Mouse (Mus musculus): ENCODE measurements around the gene Olfr744. TPM values are rescaled to one million over a fixed set of nuclear protein-coding genes. Genes with fewer than 3 reads are reported as not detected.
"Not testable (repeated sequence)": the region's sequence is repeated elsewhere in the genome, so short reads cannot be mapped to it uniquely, and the experiment has no call there.

Gene Olfr744
- polyA plus RNA-seq (2015; fragmentation: Nextera tagmentation; extraction: Ambion mirVana), result not detected in 2 replicates

DNA sequence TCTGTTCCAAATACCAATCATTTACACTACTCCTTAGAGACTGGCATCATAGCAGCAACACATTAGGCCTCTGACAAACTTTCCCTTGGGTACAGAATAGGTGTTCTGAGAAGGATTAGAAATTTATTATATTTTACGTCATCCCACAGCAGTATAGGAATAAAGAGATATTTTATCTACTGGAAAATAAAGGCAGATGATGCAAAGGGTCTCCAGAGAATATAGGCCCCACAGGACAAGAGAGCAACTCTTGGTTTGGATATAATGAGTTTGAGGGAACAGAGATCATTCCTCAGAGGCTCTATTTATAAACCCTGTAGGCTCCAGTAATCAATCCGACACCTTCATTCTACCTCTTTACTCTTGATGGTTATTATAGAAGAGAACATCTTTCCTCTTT, at the start of gene Olfr744:
Gene Olfr744 (plus strand): TSS at position 301 of the 400 bp plus-strand sequence.
- H3K9ac ChIP-seq, result no peak within 1 kb of the TSS
- no peak within 1 kb of the TSS for H3K27ac ChIP-seq
- no peaks in the 10 kb centered on the region for H3K27me3 ChIP-seq
- no peak within 1 kb of the TSS for H3K4me3 ChIP-seq
- WGBS, result 88% methylated on average over 2 of the region's 2 CpGs
- no peaks in the 10 kb centered on the region for H3K4me1 ChIP-seq
- H3K9me3 ChIP-seq (replicated peaks), result no peaks in the 10 kb centered on the region
- ATAC-seq, result no peak
- no peaks in the 10 kb centered on the region for H3K36me3 ChIP-seq (ENCODE audit: poor library complexity, severe bottlenecking)
- no peak within 1 kb of the TSS for H3K4me2 ChIP-seq

DNA sequence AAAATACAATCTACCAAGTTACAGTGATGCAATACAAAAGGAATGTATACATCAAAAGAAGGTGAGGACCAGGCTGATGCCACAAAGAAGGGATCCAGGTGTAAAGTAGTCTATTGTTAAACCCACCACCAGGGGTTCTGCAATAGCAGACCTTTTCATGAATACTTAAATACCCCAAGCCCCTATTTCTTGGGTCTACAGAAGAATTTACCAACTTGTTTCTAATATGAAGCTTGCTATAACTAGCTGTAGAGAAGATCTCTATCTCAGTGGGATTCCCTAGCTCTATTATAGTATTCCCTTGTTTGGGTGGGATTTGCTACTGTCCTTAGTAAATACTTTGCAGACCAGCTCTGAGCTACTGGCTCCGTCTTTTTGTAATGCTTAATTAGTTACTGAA, 41.6 kb upstream of the Olfr744 start:
- not testable (repeated sequence) for H3K36me3 ChIP-seq (ENCODE audit: poor library complexity, severe bottlenecking); H3K27me3 ChIP-seq; H3K4me3 ChIP-seq; H3K27ac ChIP-seq; ATAC-seq; H3K9me3 ChIP-seq (replicated peaks); H3K4me2 ChIP-seq; H3K9ac ChIP-seq; H3K4me1 ChIP-seq
- WGBS, result 62% methylated on average over 1 of the region's 1 CpGs

DNA sequence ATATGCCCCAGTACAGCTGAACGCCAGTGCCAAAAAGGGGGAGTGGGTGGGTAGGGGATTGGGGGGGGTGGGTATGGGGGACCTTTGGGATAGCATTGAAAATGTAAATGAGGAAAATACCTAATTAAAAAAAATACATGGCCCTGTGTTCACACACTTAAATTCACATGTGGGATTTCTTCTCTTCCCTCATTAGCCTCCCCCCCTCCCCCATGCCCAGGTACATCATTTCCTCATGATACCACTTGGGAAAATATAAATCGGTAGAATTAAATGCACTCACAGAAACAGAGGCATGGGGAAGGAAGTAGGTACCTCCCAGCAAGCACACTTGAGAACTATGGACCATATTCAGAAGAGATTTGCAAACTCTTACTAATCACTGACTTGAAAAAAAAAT, 24.4 kb downstream of the Olfr744 start, which contains the start of gene Olfr745:
Gene Olfr745 (plus strand): TSS at position 301 of the 400 bp plus-strand sequence.
- H3K4me3 ChIP-seq, result no peak within 1 kb of the TSS
- H3K36me3 ChIP-seq (ENCODE audit: poor library complexity, severe bottlenecking), result no peaks in the 10 kb centered on the region
- no peak within 1 kb of the TSS for H3K9ac ChIP-seq
- H3K27ac ChIP-seq, result no peak within 1 kb of the TSS
- H3K4me2 ChIP-seq, result no peak within 1 kb of the TSS
- no peak for ATAC-seq
- H3K4me1 ChIP-seq, result no peaks in the 10 kb centered on the region
- no peaks in the 10 kb centered on the region for H3K27me3 ChIP-seq
- 89% methylated on average over 2 of the region's 2 CpGs for WGBS
- no peaks in the 10 kb centered on the region for H3K9me3 ChIP-seq (replicated peaks)

DNA sequence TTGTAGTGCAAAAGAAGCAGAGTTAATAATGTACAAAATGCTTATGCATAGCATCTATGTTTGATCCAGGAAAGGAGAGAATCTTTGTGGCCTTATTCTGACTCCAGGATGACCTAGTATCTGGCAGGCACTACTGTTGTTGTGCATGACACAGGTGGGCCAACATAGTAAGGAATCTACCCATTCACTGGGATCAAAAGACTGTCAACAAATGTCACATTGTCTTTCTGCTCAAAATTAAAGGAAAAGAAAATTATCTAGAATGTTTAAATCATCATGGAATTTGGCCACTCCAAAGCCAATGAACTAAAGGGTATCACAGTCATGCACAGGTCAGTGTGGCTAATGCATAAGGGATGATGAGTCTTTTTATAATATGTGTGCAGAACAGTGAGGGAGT, 32.1 kb downstream of the Olfr744 start, which contains the start of gene Olfr746:
Gene Olfr746 (plus strand): TSS at position 301 of the 400 bp plus-strand sequence.
- no peaks in the 10 kb centered on the region for H3K9me3 ChIP-seq (replicated peaks)
- no peak for ATAC-seq
- no peak within 1 kb of the TSS for H3K4me3 ChIP-seq
- H3K4me1 ChIP-seq, result no peaks in the 10 kb centered on the region
- H3K27ac ChIP-seq, result no peak within 1 kb of the TSS
- no peak within 1 kb of the TSS for H3K9ac ChIP-seq
- H3K4me2 ChIP-seq, result no peak within 1 kb of the TSS
- H3K36me3 ChIP-seq (ENCODE audit: poor library complexity, severe bottlenecking), result no peaks in the 10 kb centered on the region
- no peaks in the 10 kb centered on the region for H3K27me3 ChIP-seq

Other genes starting within 250 kb of the Olfr744 start
- not detected in 2 replicates for gene Olfr736, start 233.7 kb upstream of the Olfr744 start, polyA plus RNA-seq (2015; fragmentation: Nextera tagmentation; extraction: Ambion mirVana)
- not detected in 2 replicates for gene Olfr738, start 207.3 kb upstream of the Olfr744 start, polyA plus RNA-seq (2015; fragmentation: Nextera tagmentation; extraction: Ambion mirVana)
- not detected in 2 replicates for gene Olfr739, start 196.3 kb upstream of the Olfr744 start, polyA plus RNA-seq (2015; fragmentation: Nextera tagmentation; extraction: Ambion mirVana)
- gene Olfr740, start 169.3 kb upstream of the Olfr744 start, polyA plus RNA-seq (2015; fragmentation: Nextera tagmentation; extraction: Ambion mirVana), result not detected in 2 replicates
- gene Olfr741, start 142.1 kb upstream of the Olfr744 start, polyA plus RNA-seq (2015; fragmentation: Nextera tagmentation; extraction: Ambion mirVana), result not detected in 2 replicates
- gene Olfr742, start 111.3 kb upstream of the Olfr744 start, polyA plus RNA-seq (2015; fragmentation: Nextera tagmentation; extraction: Ambion mirVana), result not detected in 2 replicates
- gene Olfr743, start 93.0 kb upstream of the Olfr744 start, polyA plus RNA-seq (2015; fragmentation: Nextera tagmentation; extraction: Ambion mirVana), result not detected in 2 replicates
- gene Olfr745, start 24.5 kb downstream of the Olfr744 start, polyA plus RNA-seq (2015; fragmentation: Nextera tagmentation; extraction: Ambion mirVana), result not detected in 2 replicates
- not detected in 2 replicates for gene Olfr746, start 32.2 kb downstream of the Olfr744 start, polyA plus RNA-seq (2015; fragmentation: Nextera tagmentation; extraction: Ambion mirVana)
- gene Olfr747, start 78.3 kb downstream of the Olfr744 start, polyA plus RNA-seq (2015; fragmentation: Nextera tagmentation; extraction: Ambion mirVana), result not detected in 2 replicates
- not detected in 2 replicates for gene Olfr748, start 92.5 kb downstream of the Olfr744 start, polyA plus RNA-seq (2015; fragmentation: Nextera tagmentation; extraction: Ambion mirVana)
- gene Olfr749, start 130.2 kb downstream of the Olfr744 start, polyA plus RNA-seq (2015; fragmentation: Nextera tagmentation; extraction: Ambion mirVana), result not detected in 2 replicates
- gene Ttc5, start 170.6 kb downstream of the Olfr744 start, polyA plus RNA-seq (2015; fragmentation: Nextera tagmentation; extraction: Ambion mirVana), result 128 and 130 TPM in 2 replicates
- not detected in 2 replicates for gene Ccnb1ip1, start 192.9 kb downstream of the Olfr744 start, polyA plus RNA-seq (2015; fragmentation: Nextera tagmentation; extraction: Ambion mirVana)
- 65.0 and 67.2 TPM in 2 replicates for gene Parp2, start 193.0 kb downstream of the Olfr744 start, polyA plus RNA-seq (2015; fragmentation: Nextera tagmentation; extraction: Ambion mirVana)

Measured in forebrain, embryonic 13.5 days (tissue).